Mouse (Mus musculus) neural tube, postnatal 0 days (tissue): ENCODE data around the gene Mycs. TPM values are rescaled to one million over a fixed set of nuclear protein-coding genes. Genes with fewer than 3 reads are reported as not detected.

Experiments used
- polyA plus RNA-seq: library from polyadenylated mRNA; unstranded; fragments of >200 nt; fragmentation: Nextera tagmentation; extraction: Ambion mirVana; gene quantifications from 2 replicates; pipeline ENCODE4 v1.2.1, GENCODE M21; 2015

Gene Mycs
- polyA plus RNA-seq = 0.09 TPM in 1 of 2 replicates, not detected in the other

GRCm38 (mm10) chrX:5469165-5469564, at the start of gene Mycs:
Mycs (minus strand) TSS chrX:5469265.

Other genes with a start within 250 kb of the Mycs start
- not detected in 2 replicates for gene Btbd35f7, start 199.8 kb upstream of the Mycs start, polyA plus RNA-seq